Mouse (Mus musculus): ENCODE results near the gene Gpsm1. TPM values are rescaled to one million over a fixed set of nuclear protein-coding genes. Genes with fewer than 3 reads are reported as not detected.

The Gpsm1 gene
- polyA plus RNA-seq (2014; fragmentation: Illumina TruSeq; extraction: RNeasy Lipid Tissue Mini Kit (QIAGEN cat#74804); ENCODE audit: low read depth, low replicate concordance), result 0.42 TPM

GRCm38 (mm10) chr2:26315072-26315924 is at the start of gene Gpsm1:
TSS of gene Gpsm1 (plus strand) at chr2:26315515.

DNA sequence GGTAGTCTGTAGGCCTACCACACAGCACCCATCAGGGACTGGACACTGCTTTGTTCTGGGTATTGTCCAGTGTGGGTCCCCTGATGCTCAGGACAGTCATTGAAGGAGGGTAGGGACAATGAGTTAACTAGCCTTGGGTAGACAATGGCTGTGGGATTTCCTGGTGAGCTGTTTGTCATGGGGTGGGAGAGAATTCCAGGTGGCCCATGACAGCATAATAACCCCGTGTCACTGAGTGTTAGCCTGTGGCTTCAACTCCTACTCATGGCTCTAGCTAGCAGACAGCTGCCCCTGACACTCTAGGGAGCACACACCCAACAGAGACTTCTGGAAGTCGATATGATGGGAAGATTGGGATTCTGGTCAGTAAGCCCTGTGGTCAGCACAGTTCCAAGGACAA is 20.9 kb upstream of the Gpsm1 start, which contains the start of gene Ccdc187:
Gene Ccdc187 (minus strand): TSS at position 101 of the 400 bp plus-strand sequence.

DNA sequence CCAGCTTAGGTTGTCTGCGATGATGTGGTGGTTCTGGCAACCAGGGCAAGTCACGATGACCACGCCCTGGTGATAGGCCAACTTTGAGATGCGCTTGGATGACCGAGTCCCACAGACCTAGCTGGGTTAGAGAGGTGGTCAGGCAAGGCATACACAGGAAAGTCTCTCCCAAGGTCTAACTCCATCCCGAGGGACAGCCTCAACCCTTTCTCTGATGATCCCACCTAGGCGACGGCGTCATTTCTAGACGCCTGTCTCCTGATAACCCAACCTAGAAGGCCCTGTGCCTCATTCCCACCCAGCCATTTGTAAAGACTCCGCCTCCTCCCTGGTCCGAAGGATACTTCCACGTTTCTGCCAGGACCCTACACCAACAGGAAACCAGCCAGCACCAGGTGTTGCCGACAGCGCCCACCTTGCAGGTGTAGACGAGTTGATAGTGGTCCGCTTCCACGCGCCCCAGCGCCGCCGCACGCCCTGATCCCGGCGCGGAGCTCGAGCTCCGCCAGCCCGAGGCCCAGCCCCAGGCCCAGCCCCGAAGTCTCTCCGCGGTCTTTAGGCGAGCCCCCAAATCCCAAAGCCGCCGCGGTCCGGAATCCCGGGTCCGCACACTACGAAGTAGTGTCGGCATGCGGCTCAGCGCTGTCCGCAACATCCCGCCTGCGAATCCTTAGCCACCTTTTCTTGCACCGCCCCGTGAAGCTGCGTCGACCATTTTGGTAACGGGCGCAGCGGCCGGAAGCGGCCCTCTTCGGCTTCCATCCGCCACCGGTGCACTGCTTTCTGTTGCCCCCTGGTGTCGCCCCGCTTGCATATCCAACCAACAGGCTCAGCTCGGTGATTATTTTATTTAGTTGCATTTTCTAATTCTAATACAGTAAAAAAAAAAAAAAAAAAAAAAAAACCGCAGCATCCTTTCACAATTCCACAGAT is 36.3 kb downstream of the Gpsm1 start, which contains the start of gene Dnlz:
Gene Dnlz (minus strand): TSS at position 753 of the 933 bp plus-strand sequence.

DNA sequence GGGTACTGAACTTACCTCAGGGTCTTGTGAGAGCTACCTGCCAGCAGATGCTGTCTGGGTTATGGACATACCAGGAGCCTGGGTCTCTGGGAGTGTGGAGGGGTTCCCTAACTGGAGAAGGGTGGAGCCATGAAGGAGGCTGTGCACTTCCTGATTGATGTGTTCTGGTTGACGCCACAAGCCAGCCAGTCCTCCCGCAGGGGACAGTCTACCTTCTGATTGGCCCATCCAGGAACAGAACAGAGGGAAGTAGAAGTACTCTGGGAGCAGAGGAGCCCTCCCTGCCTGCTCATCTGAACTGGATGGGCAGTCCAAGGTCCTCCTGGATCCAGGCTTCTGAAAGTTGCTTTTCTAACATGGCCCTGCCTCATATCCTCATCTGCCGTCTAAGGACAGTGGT is 45.5 kb downstream of the Gpsm1 start, which contains the start of gene Card9:
Gene Card9 (minus strand): TSS at position 147 of the 400 bp plus-strand sequence.

DNA sequence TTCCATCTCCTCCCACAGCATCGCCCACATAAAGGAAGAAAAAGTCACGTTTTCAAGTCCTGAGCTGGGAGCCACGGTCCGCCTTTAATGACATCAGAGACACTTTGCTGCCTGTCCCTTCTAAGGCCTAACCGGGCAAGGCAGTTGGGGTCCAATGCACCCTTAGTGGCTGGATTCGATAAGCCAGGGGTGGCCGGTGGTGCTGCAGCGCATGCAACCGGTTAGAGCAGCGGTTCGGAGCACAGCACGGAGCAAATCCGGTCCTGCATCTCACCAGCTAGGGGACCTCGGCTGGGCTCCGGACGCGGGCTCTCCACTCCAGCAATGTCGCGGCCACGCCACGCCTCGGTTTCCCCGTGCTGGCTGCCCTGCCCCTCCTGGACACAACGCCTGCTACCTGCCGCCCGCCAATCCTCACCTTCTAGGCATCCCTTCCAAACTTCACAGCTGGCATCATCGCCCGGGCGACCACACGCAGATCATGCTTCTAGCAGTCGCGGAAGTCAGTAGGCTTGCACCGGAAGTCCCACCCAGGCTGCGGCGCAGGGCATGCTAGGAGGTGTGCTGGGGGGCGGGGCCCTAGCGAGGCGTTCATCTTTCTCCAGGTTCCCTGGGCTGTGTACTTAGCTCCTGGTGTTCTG is 64.9 kb downstream of the Gpsm1 start, which contains the start of gene Snapc4:
Gene Snapc4 (minus strand): TSS at position 523 of the 641 bp plus-strand sequence.

GRCm38 (mm10) chr2:26389154-26389690 is 73.9 kb downstream of the Gpsm1 start, which contains the start of the genes Entr1 and Pmpca:
TSS of gene Entr1 (minus strand) at chr2:26389316.
TSS of gene Pmpca (plus strand) at chr2:26389339.

Other genes with a start within 250 kb of the Gpsm1 start
- gene Nacc2, start 192.3 kb upstream of the Gpsm1 start, polyA plus RNA-seq (2014; fragmentation: Illumina TruSeq; extraction: RNeasy Lipid Tissue Mini Kit (QIAGEN cat#74804); ENCODE audit: low read depth, low replicate concordance), result 6.3 TPM
- gene Lhx3, start 107.2 kb upstream of the Gpsm1 start, polyA plus RNA-seq (2014; fragmentation: Illumina TruSeq; extraction: RNeasy Lipid Tissue Mini Kit (QIAGEN cat#74804); ENCODE audit: low read depth, low replicate concordance), result not detected
- 2.5 TPM for gene Qsox2, start 78.0 kb upstream of the Gpsm1 start, polyA plus RNA-seq (2014; fragmentation: Illumina TruSeq; extraction: RNeasy Lipid Tissue Mini Kit (QIAGEN cat#74804); ENCODE audit: low read depth, low replicate concordance)
- gene Ccdc187, start 21.0 kb upstream of the Gpsm1 start, polyA plus RNA-seq (2014; fragmentation: Illumina TruSeq; extraction: RNeasy Lipid Tissue Mini Kit (QIAGEN cat#74804); ENCODE audit: low read depth, low replicate concordance), result not detected
- gene Dnlz, start 36.6 kb downstream of the Gpsm1 start, polyA plus RNA-seq (2014; fragmentation: Illumina TruSeq; extraction: RNeasy Lipid Tissue Mini Kit (QIAGEN cat#74804); ENCODE audit: low read depth, low replicate concordance), result 1.2 TPM
- not detected for gene Card9, start 45.4 kb downstream of the Gpsm1 start, polyA plus RNA-seq (2014; fragmentation: Illumina TruSeq; extraction: RNeasy Lipid Tissue Mini Kit (QIAGEN cat#74804); ENCODE audit: low read depth, low replicate concordance)
- gene Snapc4, start 65.1 kb downstream of the Gpsm1 start, polyA plus RNA-seq (2014; fragmentation: Illumina TruSeq; extraction: RNeasy Lipid Tissue Mini Kit (QIAGEN cat#74804); ENCODE audit: low read depth, low replicate concordance), result 3.6 TPM
- 17.3 TPM for gene Entr1, start 73.8 kb downstream of the Gpsm1 start, polyA plus RNA-seq (2014; fragmentation: Illumina TruSeq; extraction: RNeasy Lipid Tissue Mini Kit (QIAGEN cat#74804); ENCODE audit: low read depth, low replicate concordance)
- gene Pmpca, start 73.8 kb downstream of the Gpsm1 start, polyA plus RNA-seq (2014; fragmentation: Illumina TruSeq; extraction: RNeasy Lipid Tissue Mini Kit (QIAGEN cat#74804); ENCODE audit: low read depth, low replicate concordance), result 60.6 TPM
- 4.9 TPM for gene Inpp5e, start 93.7 kb downstream of the Gpsm1 start, polyA plus RNA-seq (2014; fragmentation: Illumina TruSeq; extraction: RNeasy Lipid Tissue Mini Kit (QIAGEN cat#74804); ENCODE audit: low read depth, low replicate concordance)
- gene Sec16a, start 129.7 kb downstream of the Gpsm1 start, polyA plus RNA-seq (2014; fragmentation: Illumina TruSeq; extraction: RNeasy Lipid Tissue Mini Kit (QIAGEN cat#74804); ENCODE audit: low read depth, low replicate concordance), result 49.1 TPM
- gene Notch1, start 201.1 kb downstream of the Gpsm1 start, polyA plus RNA-seq (2014; fragmentation: Illumina TruSeq; extraction: RNeasy Lipid Tissue Mini Kit (QIAGEN cat#74804); ENCODE audit: low read depth, low replicate concordance), result 1.0 TPM